In genomic region chr10:109920607-109921187, GRCm38 (mm10) we compare ENCODE assay signal across 8 mouse cellular contexts.
DNase-seq lines count a peak whose midpoint lies in the region; ATAC-seq and TF ChIP-seq lines count a peak whose summit lies in the region.

No protein-coding gene starts in this region.

- no peak overlapping the region for H3K27ac ChIP-seq in thymus, adult 2 months (ENCODE audit: control insufficient read depth, insufficient read depth, low read length)
- no peak overlapping the region for H3K27ac ChIP-seq in intestine, embryonic 15.5 days
- H3K27ac ChIP-seq in midbrain, embryonic 11.5 days (ENCODE audit: low read depth, low read length): no peak overlapping the region
- no peak overlapping the region for H3K27ac ChIP-seq in stomach, embryonic 15.5 days

- no peaks in the 10 kb centered on the region for H3K36me3 ChIP-seq in thymus, adult 2 months (ENCODE audit: control insufficient read depth, insufficient read depth, low read length)
- H3K36me3 ChIP-seq in intestine, embryonic 15.5 days: no peaks in the 10 kb centered on the region
- H3K36me3 ChIP-seq in midbrain, embryonic 11.5 days (ENCODE audit: control insufficient read depth, insufficient read depth, low read length): no peaks in the 10 kb centered on the region
- H3K36me3 ChIP-seq in stomach, embryonic 15.5 days: no peaks in the 10 kb centered on the region

- DNase-seq in thymus, postnatal 25 days: peak; percentile 4
- no peak for DNase-seq in thymus, adult 2 months
- peak; percentile 73 for DNase-seq in embryo, embryonic 11 days
- DNase-seq in gastrocnemius, postnatal 4 days (ENCODE audit: low spot score in 2 of 2): peak; percentile 36 to 58
- DNase-seq in left cerebral cortex, postnatal 36 days (ENCODE audit: low spot score in 2 of 2): peak; percentile 48 to 50
- peak; percentile 92 for DNase-seq in midbrain, embryonic 11.5 days (ENCODE audit: low spot score, missing footprints)

- no peak overlapping the region for H3K9ac ChIP-seq in intestine, embryonic 15.5 days
- H3K9ac ChIP-seq in midbrain, embryonic 11.5 days (ENCODE audit: low read length): no peak overlapping the region
- no peak overlapping the region for H3K9ac ChIP-seq in stomach, embryonic 15.5 days

- H3K9me3 ChIP-seq in intestine, embryonic 15.5 days: no peaks in the 10 kb centered on the region
- no peaks in the 10 kb centered on the region for H3K9me3 ChIP-seq in midbrain, embryonic 11.5 days (ENCODE audit: control insufficient read depth, low read length)
- H3K9me3 ChIP-seq in stomach, embryonic 15.5 days: no peaks in the 10 kb centered on the region

- H3K4me3 ChIP-seq in thymus, adult 2 months (ENCODE audit: control insufficient read depth, insufficient read depth, low read length): no peak overlapping the region
- no peak overlapping the region for H3K4me3 ChIP-seq in intestine, embryonic 15.5 days (replicated peaks)
- H3K4me3 ChIP-seq in midbrain, embryonic 11.5 days (ENCODE audit: low read depth, low read length): no peak overlapping the region
- no peak overlapping the region for H3K4me3 ChIP-seq in stomach, embryonic 15.5 days (replicated peaks)

- H3K27me3 ChIP-seq in thymus, adult 2 months (ENCODE audit: control insufficient read depth, insufficient read depth, low read length): no peaks in the 10 kb centered on the region
- no peaks in the 10 kb centered on the region for H3K27me3 ChIP-seq in intestine, embryonic 15.5 days (replicated peaks)
- no peaks in the 10 kb centered on the region for H3K27me3 ChIP-seq in midbrain, embryonic 11.5 days (ENCODE audit: control insufficient read depth, insufficient read depth, low read length)
- no peaks in the 10 kb centered on the region for H3K27me3 ChIP-seq in stomach, embryonic 15.5 days (replicated peaks)

- WGBS in thymus, adult 2 months: 18% methylated on average over 6 of the region's 6 CpGs
- WGBS in intestine, embryonic 15.5 days: 14% methylated on average over 6 of the region's 6 CpGs
- WGBS in midbrain, embryonic 11.5 days: 17% methylated on average over 6 of the region's 6 CpGs
- WGBS in stomach, embryonic 15.5 days: 12% methylated on average over 6 of the region's 6 CpGs

- H3K4me1 ChIP-seq in thymus, adult 2 months (replicated peaks; ENCODE audit: control insufficient read depth, insufficient read depth, low read length): no peaks in the 10 kb centered on the region
- H3K4me1 ChIP-seq in intestine, embryonic 15.5 days (replicated peaks): no peaks in the 10 kb centered on the region
- peaks cover 4% of the 10 kb centered on the region; the same call in 1 of the 2 replicates for H3K4me1 ChIP-seq in midbrain, embryonic 11.5 days (ENCODE audit: control insufficient read depth, insufficient read depth, low read length)
- no peaks in the 10 kb centered on the region for H3K4me1 ChIP-seq in stomach, embryonic 15.5 days

- no peak for TF ChIP-seq POLR2A in thymus, adult 2 months (IDR thresholded peaks at IDR 0.05; ENCODE audit: control insufficient read depth, extremely low read depth, insufficient read depth, low read length, poor library complexity)

- H3K4me2 ChIP-seq in intestine, embryonic 15.5 days (replicated peaks): no peak overlapping the region
- H3K4me2 ChIP-seq in midbrain, embryonic 11.5 days: no peak overlapping the region
- H3K4me2 ChIP-seq in stomach, embryonic 15.5 days: no peak overlapping the region

- intact Hi-C loops in left cerebral cortex, postnatal 36 days (cut with DNase I): loop anchor here (2.0 to 10.0 kb wide), 3 partner anchors 164 to 814 kb away; partner anchors contain the start of gene Nav3

- no peak for TF ChIP-seq CTCF in thymus, adult 2 months (IDR thresholded peaks at IDR 0.05; ENCODE audit: borderline replicate concordance, control insufficient read depth, extremely low read depth, insufficient read depth, low read length, poor library complexity)

- ATAC-seq in intestine, embryonic 15.5 days: peak; percentile 84
- ATAC-seq in midbrain, embryonic 11.5 days (ENCODE audit: low FRiP score): peak; percentile 89
- peak; percentile 75; the same call in 1 of the 2 replicates for ATAC-seq in stomach, embryonic 15.5 days (ENCODE audit: insufficient read depth, low FRiP score, low read depth)
